Mouse (Mus musculus) frontal cortex, postnatal 25 days (tissue): Measurements from ENCODE around the gene Cntnap2.
A peak's percentile ranks its signal among the peaks of the same experiment; 100 is the strongest.

ENCODE experiments used
- DNase-seq, 2 experiments: peaks; one replicate each; pipeline ENCODE4 v3.0.0; 2022; ENCODE audit warnings: low spot score in 2 of 2

Cntnap2 gene

DNA sequence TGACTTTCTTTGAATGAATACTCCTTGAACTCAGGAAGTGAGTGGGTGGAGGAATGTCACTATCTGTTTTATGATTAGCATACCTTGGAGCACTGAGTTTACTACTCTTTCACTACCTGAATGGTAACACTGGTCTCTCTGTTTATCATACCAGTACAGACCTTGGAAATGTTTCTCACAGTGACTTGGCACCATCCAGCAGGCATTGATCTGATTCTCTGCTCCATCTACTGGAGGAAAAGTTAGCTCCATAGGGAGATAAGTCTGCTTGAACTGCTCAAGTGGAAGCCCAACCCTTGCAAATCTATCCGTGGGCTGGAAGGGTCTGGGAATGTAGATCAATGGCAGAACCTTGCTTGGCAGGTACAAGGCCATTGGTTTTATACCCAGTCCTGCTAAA, 2235.3 kb downstream of the Cntnap2 start:
- no peak for DNase-seq

DNA sequence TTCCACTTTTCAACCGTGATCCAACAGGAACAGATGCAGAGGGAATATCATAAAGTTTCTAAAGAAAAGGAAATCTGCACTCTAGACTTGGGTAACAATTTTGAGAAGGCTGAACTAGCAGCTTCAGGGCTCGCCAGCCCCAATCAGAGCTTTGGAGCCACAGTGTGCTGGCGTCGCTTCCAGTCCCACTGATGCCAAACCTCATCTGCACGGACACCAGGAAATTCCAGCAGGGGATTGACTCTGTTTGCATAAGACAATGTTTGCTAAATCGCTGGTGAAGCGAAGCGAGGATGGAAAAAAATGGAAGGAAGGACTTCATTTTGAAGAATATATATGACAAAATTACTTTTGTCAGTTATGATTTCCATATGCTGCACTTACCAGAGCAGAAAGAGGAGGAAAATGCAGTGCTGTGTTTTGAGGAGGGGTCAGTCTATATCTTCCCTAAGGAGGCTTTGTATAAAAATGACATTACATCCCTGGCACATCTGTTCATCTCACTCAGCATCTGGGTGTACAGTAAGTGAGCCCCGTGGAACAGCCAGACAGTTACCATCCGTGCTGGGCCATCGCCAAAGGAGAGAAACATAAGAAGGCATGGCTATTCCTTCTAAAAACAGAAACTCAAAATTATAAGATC, 2245.8 kb downstream of the Cntnap2 start:
- no peak for DNase-seq

DNA sequence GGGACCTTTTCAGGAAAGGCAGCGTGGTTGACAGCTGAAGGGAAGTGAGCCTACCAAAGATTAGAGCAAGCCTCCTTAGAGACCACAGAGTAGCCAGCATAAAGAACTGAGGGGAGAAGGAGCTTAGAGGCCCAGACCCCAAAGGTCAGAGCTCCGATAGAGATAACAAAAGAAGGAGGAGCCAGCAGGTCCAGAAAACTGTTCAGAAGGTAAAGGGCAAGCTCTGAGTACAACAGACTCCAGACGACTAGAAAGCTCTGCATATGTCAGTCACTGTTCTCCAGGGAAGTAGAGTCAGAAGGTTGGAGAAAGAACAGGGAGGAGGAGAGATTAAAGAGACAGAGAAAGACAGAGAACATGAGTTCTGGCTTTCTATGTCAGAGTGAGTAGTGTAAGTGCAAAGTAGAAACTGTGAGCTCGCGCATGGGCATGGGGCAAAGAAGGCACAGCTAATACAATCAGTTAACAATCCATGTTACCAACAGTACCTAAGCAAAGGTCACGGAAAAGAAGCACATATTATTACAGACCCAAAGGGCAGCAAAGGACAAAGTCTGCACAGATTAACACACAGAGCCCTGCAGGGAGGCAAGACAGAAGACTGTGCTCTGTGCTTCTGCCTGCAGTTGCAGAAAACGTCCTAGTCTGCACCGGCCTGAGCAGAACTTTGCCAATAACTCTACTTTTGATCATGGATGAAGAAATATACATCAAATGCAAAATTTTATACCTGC, 2247.1 kb downstream of the Cntnap2 start:
- DNase-seq = no peak

DNA sequence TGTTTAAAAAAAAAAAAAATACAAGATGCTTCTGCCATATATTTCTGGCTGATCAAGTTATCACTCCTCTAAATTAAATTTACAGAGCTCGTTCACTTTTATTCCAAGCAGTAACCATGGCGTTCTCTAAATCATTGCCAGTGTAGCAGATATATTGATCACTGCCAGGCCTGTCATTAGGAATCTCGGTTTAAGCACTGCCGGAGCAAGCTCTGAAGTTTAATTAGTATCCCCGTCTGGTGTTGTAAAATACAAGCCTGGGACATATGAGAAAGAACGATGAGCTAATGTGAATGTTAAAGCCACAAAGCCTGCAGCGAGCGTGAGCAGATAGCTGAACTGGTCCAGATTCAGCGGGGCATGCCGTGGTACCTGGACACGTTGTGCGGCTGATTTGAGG, 2247.8 kb downstream of the Cntnap2 start:
- no peak for DNase-seq

DNA sequence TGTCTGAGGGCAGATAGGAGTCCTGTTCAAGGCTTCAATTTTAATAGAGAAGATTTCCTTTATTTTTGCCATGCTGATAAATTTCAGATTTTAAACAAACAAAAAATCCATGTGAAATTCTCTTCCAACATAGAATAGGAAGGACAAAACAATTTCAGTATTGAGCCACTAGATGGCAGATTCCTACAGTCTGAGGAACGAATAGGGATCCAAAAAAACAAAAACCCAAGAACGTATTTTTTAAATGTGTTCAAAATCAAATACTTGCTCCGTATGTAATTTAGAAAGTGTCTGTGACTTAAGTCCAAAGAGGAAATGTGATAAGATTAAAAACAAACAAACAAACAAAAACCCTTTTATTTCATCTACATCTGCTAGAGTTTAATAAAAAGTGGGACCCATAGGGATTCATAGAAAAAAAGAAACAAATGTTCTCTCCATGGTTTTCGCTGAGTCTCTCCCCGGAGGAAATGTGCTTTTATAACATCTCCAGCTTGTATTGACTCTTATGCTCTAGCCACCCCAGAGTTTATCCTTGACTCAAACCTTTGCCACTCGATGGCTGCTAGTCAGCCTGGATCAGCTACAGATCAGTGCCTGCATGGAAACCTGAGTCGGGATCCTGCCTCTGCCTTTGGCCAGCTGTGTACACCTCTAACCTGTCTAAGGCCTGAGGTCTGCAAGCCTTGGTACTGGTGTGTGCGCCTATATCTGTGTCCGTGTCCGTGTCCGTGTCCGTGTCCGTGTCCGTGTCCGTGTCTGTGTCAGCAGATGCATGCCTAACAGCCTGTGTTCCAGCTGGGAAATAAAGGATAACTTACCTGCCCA, 2255.6 kb downstream of the Cntnap2 start:
- no peak for DNase-seq

DNA sequence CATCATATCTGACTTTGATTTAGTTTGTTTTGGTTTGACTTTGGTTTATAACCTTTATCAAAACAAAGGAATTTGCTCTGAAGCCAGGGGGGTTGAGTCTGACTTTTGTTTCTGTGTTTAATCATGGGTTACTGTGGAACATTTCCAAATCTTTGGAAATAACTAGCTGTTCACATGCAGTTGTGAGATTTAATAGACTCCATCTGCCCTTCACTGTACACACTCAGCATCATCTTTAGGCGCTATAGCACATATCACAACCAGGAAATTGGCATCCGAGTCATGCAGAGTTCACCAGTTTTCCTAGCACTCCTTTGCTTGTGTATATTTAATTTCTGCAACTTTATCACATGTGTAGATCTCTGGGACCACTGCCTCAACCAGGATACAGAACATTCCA, 2256.3 kb downstream of the Cntnap2 start:
- no peak for DNase-seq

DNA sequence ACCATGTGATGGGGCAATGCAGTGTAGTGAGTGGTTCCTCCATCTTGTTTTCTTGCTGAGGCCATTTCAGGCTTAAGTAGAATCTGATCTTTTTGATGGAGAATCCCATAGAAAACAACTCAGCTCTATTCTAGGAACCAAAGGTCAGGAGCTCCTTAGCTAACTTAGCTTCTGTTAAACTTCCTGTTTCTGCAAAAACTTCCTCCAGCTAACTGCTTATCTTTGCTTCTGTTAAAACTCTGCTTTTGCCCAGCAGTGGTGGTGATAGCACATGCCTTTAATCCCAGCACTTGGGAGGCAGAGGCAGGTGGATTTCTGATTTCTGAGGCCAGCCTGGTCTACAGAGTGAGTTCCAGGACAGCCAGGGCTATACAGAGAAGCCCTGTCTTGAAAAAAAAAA, 2258.1 kb downstream of the Cntnap2 start:
- DNase-seq = no peak

DNA sequence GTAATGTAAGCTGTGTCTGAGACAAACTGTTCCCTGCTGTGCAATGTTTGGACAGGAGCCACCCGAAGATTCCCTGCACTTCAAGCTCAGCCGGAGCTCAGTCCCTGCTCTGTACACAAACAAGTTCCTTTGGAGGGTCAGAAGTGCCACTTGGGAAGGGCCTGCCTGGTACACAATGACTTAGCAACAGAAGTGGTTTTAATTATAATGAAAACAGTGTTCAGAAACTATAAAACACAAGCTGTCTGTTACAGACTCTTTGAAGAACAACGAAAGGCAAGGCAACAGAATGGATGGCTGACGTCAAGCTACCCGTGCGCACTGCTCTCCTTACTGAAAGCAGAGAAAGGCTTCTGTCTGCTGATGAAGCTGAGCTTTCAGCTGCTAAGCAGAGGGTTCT, 2259.5 kb downstream of the Cntnap2 start:
- DNase-seq = peak in 1 of 2 experiments; percentile 13

DNA sequence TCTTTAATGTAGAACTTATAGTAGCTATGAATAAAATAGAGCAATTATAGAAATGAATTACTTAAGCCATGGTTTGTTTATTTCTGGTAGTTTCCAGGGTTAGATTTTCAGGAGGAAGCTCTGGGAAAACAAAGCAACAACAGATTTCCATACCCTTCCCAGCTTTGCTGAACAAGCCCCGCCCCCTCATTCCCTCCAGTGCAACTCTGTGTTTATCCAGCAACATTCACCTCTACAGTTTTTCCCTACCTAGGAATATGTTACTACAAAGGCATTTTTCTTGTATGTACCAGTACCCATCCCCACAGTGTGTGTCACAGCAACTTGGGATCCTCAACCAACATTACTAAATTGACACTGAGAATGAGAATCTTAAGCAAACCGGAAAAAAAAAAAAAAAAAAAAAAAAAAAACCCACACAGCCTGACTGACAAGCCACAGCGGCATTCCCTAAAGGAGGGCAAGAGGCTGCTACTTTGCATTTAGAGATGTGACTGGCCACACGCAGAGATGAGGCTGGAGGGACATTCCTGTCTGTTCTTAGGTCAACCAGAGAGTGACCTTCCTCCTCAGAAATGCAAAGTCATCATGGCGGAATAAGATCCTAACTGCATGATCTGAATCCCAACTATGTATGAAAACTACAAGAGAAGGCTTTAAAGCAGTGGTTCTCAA, 2260.3 kb downstream of the Cntnap2 start:
- DNase-seq = no peak

DNA sequence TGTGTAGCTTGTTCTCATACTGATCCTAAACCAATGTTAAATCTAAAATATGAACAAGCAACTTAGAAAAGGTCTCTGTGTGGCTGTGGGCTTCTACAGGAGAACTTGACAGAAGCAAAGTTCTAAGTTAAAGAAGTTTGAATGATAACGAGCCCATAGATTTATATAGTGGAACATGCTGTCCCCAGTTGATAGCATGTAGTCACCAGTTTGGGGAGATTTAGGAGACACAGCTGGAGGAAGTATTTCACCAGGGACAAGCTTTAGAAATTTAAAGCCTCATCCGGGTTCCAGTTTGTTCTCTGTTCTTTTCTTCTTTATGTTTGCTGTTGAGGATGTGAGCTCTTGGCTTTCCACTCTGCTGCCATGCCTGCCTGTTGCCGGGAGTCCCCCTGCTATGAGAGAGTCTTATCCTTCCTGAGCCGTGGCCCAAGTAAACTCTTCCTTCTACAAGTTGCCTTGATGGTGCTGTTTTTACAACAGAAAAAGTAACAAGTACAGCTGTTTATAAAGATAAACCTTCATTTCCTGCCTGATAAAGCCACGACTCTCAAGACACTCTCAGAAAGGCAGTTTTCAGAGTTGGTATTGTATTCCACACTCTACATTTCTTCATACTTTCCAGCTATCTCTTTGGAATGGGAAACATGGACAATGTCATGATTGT, 2264.1 kb downstream of the Cntnap2 start:
- DNase-seq = no peak

DNA sequence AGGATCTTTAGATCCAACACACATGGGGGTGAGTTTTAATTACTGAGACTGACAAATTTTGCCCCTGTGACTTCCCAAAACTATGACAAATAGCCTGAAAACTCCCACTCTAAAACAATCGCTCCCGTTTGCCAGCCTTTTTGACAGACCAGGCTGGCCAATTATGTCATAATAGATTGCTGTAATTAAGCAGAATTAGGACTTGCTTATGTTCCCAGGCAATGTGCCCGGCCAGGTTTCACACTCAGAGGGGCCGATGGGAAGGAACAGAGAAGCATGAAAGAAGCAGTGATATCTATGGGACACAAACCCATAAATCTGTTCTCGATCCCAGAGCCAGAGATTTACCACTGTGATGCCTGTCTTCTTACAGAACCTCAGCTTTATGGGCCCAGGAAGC, 2264.7 kb downstream of the Cntnap2 start:
- no peak for DNase-seq

DNA sequence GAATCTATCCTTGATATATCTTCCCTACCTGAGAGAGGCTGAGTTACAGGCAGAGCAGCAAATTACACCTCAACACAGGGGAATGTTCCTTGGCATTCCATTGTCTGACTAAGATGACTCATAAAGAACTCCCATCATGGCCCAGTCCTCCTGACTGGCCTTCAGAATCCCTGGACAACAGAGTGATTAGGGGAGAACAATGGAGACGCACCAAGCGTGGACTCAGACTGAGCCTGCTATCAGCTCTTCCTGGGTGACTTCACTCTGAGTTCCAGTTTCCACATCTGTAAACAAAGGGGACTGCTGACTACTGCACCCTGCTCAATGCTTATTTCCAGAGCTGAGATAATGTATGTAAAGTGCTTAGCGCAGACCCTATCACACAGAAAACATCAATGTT, 2269.1 kb downstream of the Cntnap2 start:
- no peak for DNase-seq

DNA sequence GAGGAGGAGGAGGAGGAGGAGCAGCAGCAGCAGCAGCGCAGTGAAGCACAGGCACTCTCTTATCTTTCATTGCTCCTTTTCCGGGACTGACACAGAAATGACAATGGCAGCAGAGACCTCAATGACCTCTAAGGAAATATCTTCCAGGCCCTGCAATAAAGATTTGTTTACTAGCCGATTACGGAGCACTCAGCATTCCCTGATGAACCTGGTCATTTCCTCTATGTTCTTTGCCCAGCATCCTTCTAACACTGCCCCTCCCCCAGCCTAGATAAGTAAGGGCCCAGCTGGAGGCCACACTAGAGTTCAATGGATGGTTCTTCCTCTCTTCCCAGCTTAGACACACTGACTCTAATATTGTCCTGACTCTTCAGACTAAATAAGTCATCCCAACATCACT, 2270.1 kb downstream of the Cntnap2 start:
- no peak for DNase-seq

DNA sequence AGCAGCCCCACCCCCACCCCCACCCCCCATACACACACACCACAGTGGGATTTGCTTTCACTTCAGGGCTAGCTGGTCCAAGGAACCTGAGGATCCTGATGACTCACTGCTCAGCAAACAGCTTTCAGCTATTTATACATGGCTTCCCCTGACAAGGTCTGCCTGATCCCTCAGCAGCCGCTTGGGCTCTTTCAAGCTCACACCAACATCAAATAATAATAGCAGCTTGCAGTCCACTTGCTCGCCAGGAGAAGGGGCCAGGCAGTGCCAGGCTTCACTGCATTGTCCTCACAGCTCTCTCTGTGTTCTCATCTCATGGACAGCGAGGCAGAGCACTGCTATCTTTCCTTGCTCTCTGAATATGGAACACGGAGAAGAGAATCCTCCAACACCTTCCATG, 2273.9 kb downstream of the Cntnap2 start:
- DNase-seq = no peak

DNA sequence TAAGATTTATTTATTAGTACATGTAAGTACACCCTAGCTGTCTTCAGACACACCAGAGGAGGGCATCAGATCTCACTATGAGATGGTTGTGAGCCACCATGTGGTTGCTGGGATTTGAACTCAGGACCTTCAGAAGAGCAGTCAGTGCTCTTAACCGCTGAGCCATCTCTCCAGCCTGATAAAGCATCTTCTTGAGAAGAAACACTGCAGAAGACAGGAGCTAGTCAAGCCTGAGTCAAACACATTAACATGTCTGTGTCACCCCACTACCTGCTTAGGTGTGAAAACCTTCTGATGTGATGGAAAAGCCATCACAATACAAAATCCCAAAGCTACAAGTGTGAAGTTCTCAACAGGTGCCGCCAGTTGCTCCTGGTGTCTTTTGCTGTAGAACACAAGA, 2275.2 kb downstream of the Cntnap2 start:
- no peak for DNase-seq

DNA sequence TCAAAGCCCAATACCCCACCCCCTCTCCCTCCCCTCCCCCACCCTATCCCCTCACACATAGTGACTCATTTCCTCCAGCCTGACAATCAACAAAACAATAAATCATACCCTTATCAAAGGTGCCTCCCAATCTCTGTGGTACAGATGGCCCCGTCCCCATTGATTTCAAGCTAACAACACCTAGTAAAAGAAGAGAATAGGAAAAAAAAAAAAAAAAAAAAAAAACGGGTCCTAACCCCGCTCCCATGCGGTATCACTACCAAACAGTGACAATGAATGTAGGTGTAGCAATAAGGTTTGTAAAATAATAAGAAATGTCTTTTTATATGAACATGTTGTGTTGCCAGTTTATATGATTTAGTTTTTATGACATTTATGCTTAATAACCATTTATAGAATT, 2278.1 kb downstream of the Cntnap2 start:
- DNase-seq = no peak

DNA sequence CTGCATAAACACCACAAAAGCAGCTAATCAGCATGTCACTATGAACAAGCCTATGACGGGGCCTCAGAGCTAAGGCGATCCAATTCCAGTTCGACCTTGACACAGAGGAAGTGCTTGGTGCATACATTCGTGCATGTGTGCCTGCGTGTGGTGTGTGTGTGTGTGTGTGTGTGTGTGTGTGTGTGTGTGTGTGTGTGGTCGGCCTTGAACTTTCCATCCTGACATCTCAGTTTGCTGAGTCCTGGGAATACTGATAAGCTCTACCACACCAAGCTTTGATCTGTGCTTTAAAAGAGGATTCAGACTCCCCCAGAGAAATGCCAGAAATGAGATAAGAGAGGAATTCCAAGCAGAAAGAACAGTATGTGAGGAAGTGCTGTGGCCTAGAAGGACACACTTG, 2279.0 kb downstream of the Cntnap2 start:
- no peak for DNase-seq

DNA sequence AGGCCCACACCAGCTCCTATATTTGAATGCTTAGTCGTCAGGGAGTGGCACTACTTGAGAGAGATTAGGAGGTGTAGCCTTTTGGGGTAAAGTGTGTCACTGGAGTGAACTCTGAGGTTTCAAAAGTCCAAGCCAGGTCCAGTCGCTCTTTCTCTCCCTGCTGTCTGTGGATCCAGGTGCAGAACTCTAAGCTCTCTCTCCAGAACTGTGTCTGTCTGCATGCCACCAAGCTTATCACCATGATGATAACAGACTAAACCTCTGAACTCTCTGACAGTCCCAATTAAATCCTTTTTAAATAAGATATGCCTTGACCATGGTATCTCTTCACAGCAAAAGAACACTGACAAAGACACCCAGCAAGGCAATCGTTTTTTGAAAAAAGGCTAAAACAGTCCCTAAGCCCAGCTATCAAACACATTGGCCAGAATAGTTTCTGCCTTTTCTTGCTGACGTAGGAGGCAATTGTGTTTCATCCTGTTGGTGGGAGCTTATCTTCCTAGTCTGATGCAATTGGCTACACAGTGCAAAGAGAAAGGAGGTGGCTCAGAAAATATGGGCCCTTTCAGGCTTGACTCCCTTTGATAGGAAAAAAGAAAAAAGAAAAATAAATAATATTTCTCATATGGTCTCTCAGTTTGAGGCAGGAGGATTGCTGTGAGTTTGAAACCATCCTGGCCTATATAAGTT, 2281.8 kb downstream of the Cntnap2 start:
- no peak for DNase-seq

DNA sequence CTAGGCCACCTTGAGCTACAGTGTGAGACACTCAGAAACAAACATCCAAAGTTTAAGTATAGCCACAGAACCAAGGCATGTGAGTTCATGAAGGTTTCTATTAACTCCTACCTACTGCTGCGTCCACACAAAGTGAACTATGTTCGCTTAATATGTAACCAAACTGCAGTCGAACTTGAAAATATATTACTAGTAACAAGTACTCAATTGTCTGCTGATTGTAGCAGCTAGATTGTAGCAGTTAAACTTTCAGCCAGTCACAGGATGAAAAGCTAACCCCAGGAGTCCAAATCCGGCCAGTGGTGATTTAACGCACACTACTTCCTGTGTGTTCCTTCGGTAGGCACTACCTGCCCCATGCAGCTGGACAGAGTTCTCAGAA, 2282.3 kb downstream of the Cntnap2 start:
- DNase-seq = no peak

DNA sequence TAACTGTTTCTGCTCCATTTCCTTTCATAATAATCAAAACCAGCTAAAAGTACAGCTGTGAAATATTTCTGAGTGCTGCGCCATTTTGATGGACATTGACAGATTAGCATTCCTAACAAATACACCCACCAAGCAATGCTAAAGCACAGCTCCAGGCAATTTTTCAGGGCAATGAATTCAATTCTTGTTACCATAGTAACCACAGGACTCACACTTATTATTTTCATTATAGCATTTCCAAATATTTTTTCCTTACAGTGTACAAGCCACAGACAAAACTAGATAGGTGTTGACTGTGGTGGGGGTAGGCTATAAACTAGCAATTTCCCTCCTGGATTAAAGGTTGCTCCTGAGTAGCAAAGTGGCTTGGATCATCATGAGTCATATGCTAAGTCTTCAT, 2284.1 kb downstream of the Cntnap2 start:
- no peak for DNase-seq

DNA sequence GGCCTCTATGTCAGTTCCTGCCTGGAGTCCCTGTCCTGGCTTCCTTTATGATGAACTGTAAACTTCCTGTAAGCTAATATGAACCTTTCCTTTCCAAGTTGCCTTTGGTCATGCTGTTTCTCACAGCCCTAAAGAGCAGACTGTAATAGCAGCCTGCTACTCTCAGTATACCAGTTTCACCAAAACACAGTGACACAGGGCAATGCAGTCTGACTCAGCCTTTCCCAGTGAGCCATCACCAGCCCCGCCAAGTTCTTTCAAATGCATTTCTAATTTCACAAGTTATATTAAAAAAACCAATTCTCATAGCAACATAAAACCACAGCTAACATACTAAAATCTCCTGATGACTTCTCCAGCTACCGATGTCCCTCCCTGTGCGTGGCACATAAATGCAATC, 2285.5 kb downstream of the Cntnap2 start:
- no peak for DNase-seq
